Mouse (Mus musculus): Measurements from ENCODE around the gene Smoc2. TPM values are rescaled to one million over a fixed set of nuclear protein-coding genes. Genes with fewer than 3 reads are reported as not detected.

The Smoc2 gene
- polyA plus RNA-seq, 1 experiment, result 88.4 TPM

- Histone ChIP-seq H3K4me3 (ENCODE audit: insufficient read depth, low read length) (no peak overlapping the region), H3K27ac (ENCODE audit: insufficient read depth, low read length) (no peak overlapping the region), H3K4me1 (ENCODE audit: control insufficient read depth, insufficient read depth, low read length) (no peaks in the 10 kb centered on the region)
- TF ChIP-seq CTCF (IDR thresholded peaks at IDR 0.05; ENCODE audit: borderline replicate concordance, insufficient read depth, low read length), result no peak
These were observed 11.3 kb upstream of the Smoc2 start for GRCm38 (mm10) chr17:14268001-14268400.

DNA sequence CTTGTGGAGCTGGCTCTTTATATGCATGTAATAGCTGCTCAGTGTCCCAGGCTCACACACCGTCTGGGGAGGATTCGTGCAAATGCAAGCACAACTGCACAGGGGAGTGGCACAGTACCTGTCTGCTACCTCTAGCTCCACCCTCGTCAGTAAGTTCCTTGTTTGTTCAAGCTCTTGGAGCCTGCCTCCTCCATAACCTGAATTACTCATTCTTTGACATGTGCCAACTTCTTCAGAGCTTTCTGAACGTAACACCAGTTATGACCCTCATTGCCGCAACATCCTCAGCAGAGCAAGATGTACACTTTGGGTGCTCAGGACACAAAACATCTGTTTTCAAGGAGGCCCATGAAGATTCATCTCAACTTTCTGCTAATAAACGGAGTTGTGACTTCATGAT is 5.9 kb upstream of the Smoc2 start:
- H3K4me1 ChIP-seq (ENCODE audit: control insufficient read depth, insufficient read depth, low read length), result no peaks in the 10 kb centered on the region
- TF ChIP-seq CTCF (IDR thresholded peaks at IDR 0.05; ENCODE audit: borderline replicate concordance, insufficient read depth, low read length) (no peak), POLR2A (IDR thresholded peaks at IDR 0.05; ENCODE audit: low read depth, low read length) (no peak)
- H3K4me3 ChIP-seq (ENCODE audit: insufficient read depth, low read length), result no peak overlapping the region
- no peak overlapping the region for H3K27ac ChIP-seq (ENCODE audit: insufficient read depth, low read length)

DNA sequence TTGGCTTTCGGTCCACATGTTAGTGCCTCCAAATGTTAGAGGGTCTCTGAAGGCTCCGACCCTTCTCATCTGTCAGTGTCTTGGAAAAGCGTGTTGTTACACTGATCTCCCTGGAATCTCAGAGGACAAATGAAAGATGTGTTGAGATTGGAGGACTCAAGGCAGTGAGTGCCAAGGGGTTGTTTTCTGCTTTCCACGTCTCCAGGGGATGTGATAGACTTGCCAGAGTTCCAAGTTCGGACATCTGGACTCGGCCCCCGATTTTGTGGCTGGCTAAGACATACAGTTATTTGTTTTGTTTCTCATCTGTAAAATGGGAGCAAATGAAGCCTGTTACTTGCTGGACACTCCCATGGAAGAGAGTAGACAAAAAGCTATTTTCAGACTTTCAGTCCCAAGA is 2.0 kb upstream of the Smoc2 start:
- TF ChIP-seq POLR2A (IDR thresholded peaks at IDR 0.05; ENCODE audit: low read depth, low read length) (no peak), CTCF (IDR thresholded peaks at IDR 0.05; ENCODE audit: borderline replicate concordance, insufficient read depth, low read length) (no peak)
- Histone ChIP-seq H3K27ac (ENCODE audit: insufficient read depth, low read length) (no peak overlapping the region), H3K4me3 (ENCODE audit: insufficient read depth, low read length) (no peak overlapping the region), H3K4me1 (ENCODE audit: control insufficient read depth, insufficient read depth, low read length) (no peaks in the 10 kb centered on the region)

DNA sequence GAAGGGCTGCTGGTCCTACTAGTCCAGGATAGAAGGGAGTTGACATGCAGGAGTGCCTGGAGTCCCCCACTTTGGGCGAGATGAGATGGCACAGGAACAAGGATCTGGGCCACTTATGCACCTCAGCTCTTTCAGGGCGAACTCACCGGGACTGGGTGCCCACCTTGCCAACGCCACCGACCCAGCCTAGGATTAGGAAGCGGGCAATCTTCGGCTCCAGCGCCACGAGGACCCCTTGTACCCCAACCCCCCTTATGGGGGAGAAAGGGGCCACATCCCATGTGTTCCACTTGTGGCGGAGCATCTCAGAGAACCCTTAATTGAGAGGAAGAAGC is 627 bp downstream of the Smoc2 start:
- peak overlapping the region; percentile 35 for H3K4me3 ChIP-seq (ENCODE audit: insufficient read depth, low read length)
- H3K27ac ChIP-seq (ENCODE audit: insufficient read depth, low read length), result no peak overlapping the region
- H3K4me1 ChIP-seq (ENCODE audit: control insufficient read depth, insufficient read depth, low read length), result no peaks in the 10 kb centered on the region
- TF ChIP-seq POLR2A (IDR thresholded peaks at IDR 0.05; ENCODE audit: low read depth, low read length) (no peak), CTCF (IDR thresholded peaks at IDR 0.05; ENCODE audit: borderline replicate concordance, insufficient read depth, low read length) (no peak)

DNA sequence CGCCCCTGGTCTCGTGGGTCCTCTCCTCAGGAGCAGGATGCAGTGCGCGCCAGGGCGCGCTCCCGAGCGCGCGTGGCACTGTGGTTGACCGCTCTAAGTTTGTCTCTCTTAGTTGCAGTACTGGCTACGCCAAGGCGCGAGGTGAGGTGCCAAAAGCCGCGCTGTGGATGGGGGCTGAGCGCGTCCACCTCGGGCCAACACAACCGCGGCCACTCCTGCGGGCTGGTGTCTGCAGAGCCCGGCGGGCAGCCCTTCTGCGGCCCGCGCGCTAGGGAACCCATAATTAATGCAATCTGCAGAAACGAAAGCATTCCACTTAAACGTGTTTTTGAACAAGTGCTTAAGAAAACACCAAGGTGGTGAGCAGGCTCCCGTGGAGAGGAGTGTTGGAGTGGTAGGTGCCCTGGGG is 1.1 kb downstream of the Smoc2 start:
- no peak for TF ChIP-seq CTCF (IDR thresholded peaks at IDR 0.05; ENCODE audit: borderline replicate concordance, insufficient read depth, low read length)
- TF ChIP-seq POLR2A (IDR thresholded peaks at IDR 0.05; ENCODE audit: low read depth, low read length), result no peak
- Histone ChIP-seq H3K4me3 (ENCODE audit: insufficient read depth, low read length) (peak overlapping the region; percentile 35), H3K4me1 (ENCODE audit: control insufficient read depth, insufficient read depth, low read length) (no peaks in the 10 kb centered on the region), H3K27ac (ENCODE audit: insufficient read depth, low read length) (peak overlapping the region; percentile 45; the same call in 1 of the 2 replicates)

GRCm38 (mm10) chr17:14288015-14288616 is 8.8 kb downstream of the Smoc2 start:
- no peak overlapping the region for H3K27ac ChIP-seq (ENCODE audit: insufficient read depth, low read length)
- peaks cover 3% of the 10 kb centered on the region; the same call in 1 of the 2 replicates for H3K4me1 ChIP-seq (ENCODE audit: control insufficient read depth, insufficient read depth, low read length)
- peak; percentile 84 for TF ChIP-seq CTCF (IDR thresholded peaks at IDR 0.05; ENCODE audit: borderline replicate concordance, insufficient read depth, low read length)
- no peak for TF ChIP-seq POLR2A (IDR thresholded peaks at IDR 0.05; ENCODE audit: low read depth, low read length)
- H3K4me3 ChIP-seq (ENCODE audit: insufficient read depth, low read length), result no peak overlapping the region

- Histone ChIP-seq H3K4me1 (ENCODE audit: control insufficient read depth, insufficient read depth, low read length) (no peaks in the 10 kb centered on the region; the same call in 1 of the 2 replicates), H3K4me3 (ENCODE audit: insufficient read depth, low read length) (no peak overlapping the region), H3K27ac (ENCODE audit: insufficient read depth, low read length) (no peak overlapping the region)
- no peak for TF ChIP-seq POLR2A (IDR thresholded peaks at IDR 0.05; ENCODE audit: low read depth, low read length)
- TF ChIP-seq CTCF (IDR thresholded peaks at IDR 0.05; ENCODE audit: borderline replicate concordance, insufficient read depth, low read length), result no peak
These were observed 14.3 kb downstream of the Smoc2 start for GRCm38 (mm10) chr17:14293617-14294016.

GRCm38 (mm10) chr17:14295146-14295545 is 15.8 kb downstream of the Smoc2 start:
- H3K4me3 ChIP-seq (ENCODE audit: insufficient read depth, low read length), result no peak overlapping the region
- no peak overlapping the region for H3K27ac ChIP-seq (ENCODE audit: insufficient read depth, low read length)
- TF ChIP-seq POLR2A (IDR thresholded peaks at IDR 0.05; ENCODE audit: low read depth, low read length), result no peak
- TF ChIP-seq CTCF (IDR thresholded peaks at IDR 0.05; ENCODE audit: borderline replicate concordance, insufficient read depth, low read length), result no peak
- no peaks in the 10 kb centered on the region; the same call in 1 of the 2 replicates for H3K4me1 ChIP-seq (ENCODE audit: control insufficient read depth, insufficient read depth, low read length)

DNA sequence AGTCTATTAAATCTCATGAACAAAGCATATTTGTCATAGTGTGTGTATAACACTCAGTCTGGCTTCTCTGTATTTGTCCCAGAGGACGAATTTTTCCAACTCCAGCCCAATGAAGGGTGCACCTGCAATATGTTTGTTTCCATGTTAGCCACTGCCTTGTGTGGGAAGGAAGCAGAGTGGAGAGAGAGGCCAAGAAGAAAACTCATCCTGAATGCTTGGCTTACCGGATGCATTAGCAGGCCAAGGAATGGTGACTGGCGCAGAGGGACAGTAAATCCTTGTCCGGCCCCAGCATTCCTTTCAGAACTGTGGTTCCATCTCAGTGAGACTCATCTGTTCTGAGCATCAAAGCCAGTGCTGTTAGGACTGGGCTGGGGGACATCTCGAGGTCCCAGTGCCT is 21.1 kb downstream of the Smoc2 start:
- no peaks in the 10 kb centered on the region; the same call in 1 of the 2 replicates for H3K4me1 ChIP-seq (ENCODE audit: control insufficient read depth, insufficient read depth, low read length)
- TF ChIP-seq CTCF (IDR thresholded peaks at IDR 0.05; ENCODE audit: borderline replicate concordance, insufficient read depth, low read length) (no peak), POLR2A (IDR thresholded peaks at IDR 0.05; ENCODE audit: low read depth, low read length) (no peak)
- no peak overlapping the region for H3K4me3 ChIP-seq (ENCODE audit: insufficient read depth, low read length)
- no peak overlapping the region for H3K27ac ChIP-seq (ENCODE audit: insufficient read depth, low read length)

- no peaks in the 10 kb centered on the region; the same call in 1 of the 2 replicates for H3K4me1 ChIP-seq (ENCODE audit: control insufficient read depth, insufficient read depth, low read length)
- TF ChIP-seq POLR2A (IDR thresholded peaks at IDR 0.05; ENCODE audit: low read depth, low read length), result no peak
- no peak for TF ChIP-seq CTCF (IDR thresholded peaks at IDR 0.05; ENCODE audit: borderline replicate concordance, insufficient read depth, low read length)
- H3K4me3 ChIP-seq (ENCODE audit: insufficient read depth, low read length), result no peak overlapping the region
- no peak overlapping the region for H3K27ac ChIP-seq (ENCODE audit: insufficient read depth, low read length)
These were observed 22.4 kb downstream of the Smoc2 start for GRCm38 (mm10) chr17:14301491-14302344.
